Mouse (Mus musculus): Measurements from ENCODE around the gene Evl. TPM values are rescaled to one million over a fixed set of nuclear protein-coding genes. Genes with fewer than 3 reads are reported as not detected.

The Evl gene
- polyA plus RNA-seq, 1 experiment from 2014 or later, result 232 TPM

DNA sequence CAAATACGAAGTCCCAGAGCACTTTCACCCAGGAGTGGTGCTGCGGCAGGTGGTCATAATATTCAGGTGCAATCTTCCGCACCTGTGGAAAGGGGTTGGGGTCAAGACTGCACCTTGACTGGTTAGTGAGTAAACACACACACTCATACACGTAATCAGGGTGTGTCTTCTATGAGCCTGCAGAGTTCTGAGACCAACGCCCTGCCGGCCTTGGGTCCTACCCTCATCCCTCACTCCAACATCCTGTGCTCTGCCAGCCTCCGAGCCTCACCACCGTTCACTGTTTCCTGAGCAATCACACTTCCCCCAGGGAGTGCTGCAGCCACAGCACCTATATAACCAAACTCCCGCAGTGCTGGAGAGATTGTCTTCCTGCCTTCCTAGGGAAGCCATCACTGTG, 136.0 kb downstream of the Evl start:
- Histone ChIP-seq H3K4me3 (ENCODE audit: low read depth, low read length) (no peak overlapping the region), H3K4me1 (ENCODE audit: control insufficient read depth, insufficient read depth, low read length) (no peaks in the 10 kb centered on the region), H3K36me3 (ENCODE audit: control insufficient read depth, insufficient read depth, low read length) (peaks cover 43% of the 10 kb centered on the region), H3K9me3 (replicated peaks; ENCODE audit: control insufficient read depth, low read length) (no peaks in the 10 kb centered on the region), H3K27me3 (replicated peaks; ENCODE audit: control insufficient read depth, insufficient read depth, low read length) (no peaks in the 10 kb centered on the region), H3K9ac (ENCODE audit: low read length) (no peak overlapping the region), H3K27ac (ENCODE audit: low read depth, low read length) (no peak overlapping the region), H3K4me2 (ENCODE audit: low read length) (no peak overlapping the region)
- 83% methylated on average over 9 of the region's 9 CpGs for WGBS
- DNase-seq (ENCODE audit: low spot score) (no peak), ATAC-seq (no peak)

DNA sequence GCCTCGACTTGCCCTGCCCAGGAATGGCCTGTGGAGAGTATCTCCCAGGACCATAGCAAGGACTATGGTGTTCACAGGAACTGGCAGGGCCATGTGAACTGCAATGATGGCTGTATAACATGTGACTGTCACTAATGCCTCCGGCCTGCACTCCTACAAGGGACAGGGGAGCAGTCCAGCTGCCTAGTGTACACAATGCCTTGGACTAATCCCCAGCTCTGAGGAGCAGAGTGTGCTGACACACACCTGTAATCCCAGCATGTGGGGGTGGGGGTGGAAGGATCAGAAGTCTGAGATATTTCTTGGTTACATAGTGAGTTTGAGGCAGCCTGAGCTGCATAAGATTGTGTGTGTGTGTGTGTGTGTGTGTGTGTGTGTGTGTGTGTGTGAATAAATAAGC, 139.1 kb downstream of the Evl start:
- H3K4me3 ChIP-seq (ENCODE audit: low read depth, low read length), result no peak overlapping the region
- no peak overlapping the region for H3K27ac ChIP-seq (ENCODE audit: low read depth, low read length)
- no peaks in the 10 kb centered on the region for H3K27me3 ChIP-seq (replicated peaks; ENCODE audit: control insufficient read depth, insufficient read depth, low read length)
- H3K9ac ChIP-seq (ENCODE audit: low read length), result no peak overlapping the region
- DNase-seq (ENCODE audit: low spot score) (no peak), ATAC-seq (no peak; the same call in 1 of the 2 replicates)
- peaks cover 13% of the 10 kb centered on the region for H3K36me3 ChIP-seq (ENCODE audit: control insufficient read depth, insufficient read depth, low read length)
- H3K9me3 ChIP-seq (replicated peaks; ENCODE audit: control insufficient read depth, low read length), result no peaks in the 10 kb centered on the region
- 79% methylated on average over 2 of the region's 2 CpGs for WGBS
- no peak overlapping the region for H3K4me2 ChIP-seq (ENCODE audit: low read length)
- H3K4me1 ChIP-seq (ENCODE audit: control insufficient read depth, insufficient read depth, low read length), result no peaks in the 10 kb centered on the region

DNA sequence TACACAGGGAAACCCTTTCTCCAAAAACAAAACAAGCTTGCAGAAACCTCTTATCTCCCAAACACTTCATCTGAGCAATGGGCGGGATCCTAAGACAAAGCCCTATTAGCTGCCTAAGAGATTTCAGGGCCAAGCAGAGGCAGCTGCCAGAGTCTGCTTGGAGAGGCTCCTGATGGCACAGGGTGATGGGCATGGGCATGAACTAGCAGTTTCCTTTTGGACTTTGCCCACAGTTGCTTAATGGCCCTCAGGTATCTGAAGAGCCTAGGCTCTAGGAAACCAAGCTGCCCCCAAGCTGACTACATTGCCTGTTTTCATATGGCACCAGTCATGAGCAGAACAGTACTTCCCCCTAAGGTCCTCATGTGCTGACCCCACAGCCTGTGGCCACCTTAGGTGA, 139.7 kb downstream of the Evl start:
- no peak overlapping the region for H3K4me3 ChIP-seq (ENCODE audit: low read depth, low read length)
- H3K36me3 ChIP-seq (ENCODE audit: control insufficient read depth, insufficient read depth, low read length), result peaks cover 8% of the 10 kb centered on the region; the same call in 1 of the 2 replicates
- H3K27ac ChIP-seq (ENCODE audit: low read depth, low read length), result no peak overlapping the region
- no peaks in the 10 kb centered on the region for H3K4me1 ChIP-seq (ENCODE audit: control insufficient read depth, insufficient read depth, low read length)
- H3K27me3 ChIP-seq (replicated peaks; ENCODE audit: control insufficient read depth, insufficient read depth, low read length), result no peaks in the 10 kb centered on the region
- no peak overlapping the region for H3K9ac ChIP-seq (ENCODE audit: low read length)
- DNase-seq (ENCODE audit: low spot score) (no peak), ATAC-seq (no peak)
- no peak overlapping the region for H3K4me2 ChIP-seq (ENCODE audit: low read length)
- H3K9me3 ChIP-seq (replicated peaks; ENCODE audit: control insufficient read depth, low read length), result no peaks in the 10 kb centered on the region
- WGBS, result 96% methylated on average over 1 of the region's 1 CpGs

DNA sequence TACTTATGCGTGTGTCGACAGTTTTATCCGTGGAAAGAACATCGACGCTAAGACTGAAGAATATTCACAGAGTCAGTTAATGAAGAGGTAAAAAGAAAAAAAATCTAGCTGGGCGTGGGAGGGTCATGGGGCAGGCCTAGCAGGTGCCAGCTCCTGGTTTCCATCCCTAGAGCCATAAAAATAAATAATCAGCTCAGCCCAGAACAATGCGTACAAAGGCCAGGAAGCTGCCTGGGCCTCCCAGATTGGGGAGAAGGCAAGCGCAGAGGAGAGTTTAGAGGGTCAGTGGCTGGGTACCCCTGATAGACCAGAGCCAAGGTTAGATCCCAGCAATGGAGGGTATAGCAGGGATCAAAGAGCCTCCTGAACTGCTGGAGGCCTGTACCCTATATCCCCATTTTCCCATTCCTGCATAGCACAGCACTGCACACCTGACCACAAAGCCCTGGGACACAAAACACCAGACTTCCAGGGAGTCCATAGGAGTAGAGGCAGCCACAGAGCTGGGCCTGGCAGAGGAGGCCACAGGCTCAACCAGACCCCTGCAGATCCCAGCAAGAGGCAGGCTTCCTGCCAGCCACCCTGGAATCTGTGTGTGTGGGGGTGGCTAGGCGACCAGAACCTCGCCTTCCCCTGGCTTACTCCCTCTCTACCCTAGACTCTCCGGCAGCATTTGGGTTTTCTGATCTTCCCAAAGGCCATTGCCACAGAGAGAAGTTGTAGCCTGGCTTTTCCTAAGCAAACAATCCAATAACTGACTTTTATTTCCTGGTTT, 144.4 kb downstream of the Evl start:
- no peak overlapping the region for H3K9ac ChIP-seq (ENCODE audit: low read length)
- H3K36me3 ChIP-seq (ENCODE audit: control insufficient read depth, insufficient read depth, low read length), result no peaks in the 10 kb centered on the region
- no peaks in the 10 kb centered on the region for H3K9me3 ChIP-seq (replicated peaks; ENCODE audit: control insufficient read depth, low read length)
- peaks cover 27% of the 10 kb centered on the region for H3K27me3 ChIP-seq (replicated peaks; ENCODE audit: control insufficient read depth, insufficient read depth, low read length)
- 83% methylated on average over 11 of the region's 11 CpGs for WGBS
- no peak for ATAC-seq
- no peak overlapping the region for H3K4me3 ChIP-seq (ENCODE audit: low read depth, low read length)
- DNase-seq (ENCODE audit: low spot score), result no peak
- H3K4me1 ChIP-seq (ENCODE audit: control insufficient read depth, insufficient read depth, low read length), result no peaks in the 10 kb centered on the region
- H3K27ac ChIP-seq (ENCODE audit: low read depth, low read length), result no peak overlapping the region
- no peak overlapping the region for H3K4me2 ChIP-seq (ENCODE audit: low read length)

DNA sequence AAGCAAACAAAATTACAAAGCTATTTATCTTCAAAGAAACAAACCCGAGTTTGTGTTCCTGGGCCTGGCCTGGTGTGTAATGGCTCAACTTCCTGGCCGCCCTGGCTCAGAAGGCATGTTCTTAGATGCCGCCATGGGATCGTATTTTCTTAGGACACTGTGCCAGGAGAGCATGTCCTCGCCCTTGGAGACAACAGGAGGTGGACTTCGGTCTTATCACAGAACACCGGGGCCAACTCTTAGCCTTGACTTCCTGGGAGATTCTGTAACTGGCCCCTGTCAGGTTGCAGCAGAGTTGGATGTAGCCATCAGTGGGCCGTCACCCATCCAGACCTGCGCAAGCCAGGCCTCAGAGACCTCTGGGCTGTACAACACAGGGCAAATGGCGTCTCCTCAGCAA, 145.1 kb downstream of the Evl start:
- DNase-seq (ENCODE audit: low spot score) (no peak), ATAC-seq (no peak)
- Histone ChIP-seq H3K27me3 (replicated peaks; ENCODE audit: control insufficient read depth, insufficient read depth, low read length) (peaks cover 27% of the 10 kb centered on the region), H3K9me3 (replicated peaks; ENCODE audit: control insufficient read depth, low read length) (no peaks in the 10 kb centered on the region), H3K4me3 (ENCODE audit: low read depth, low read length) (no peak overlapping the region), H3K27ac (ENCODE audit: low read depth, low read length) (no peak overlapping the region), H3K36me3 (ENCODE audit: control insufficient read depth, insufficient read depth, low read length) (no peaks in the 10 kb centered on the region), H3K4me2 (ENCODE audit: low read length) (no peak overlapping the region), H3K9ac (ENCODE audit: low read length) (no peak overlapping the region), H3K4me1 (ENCODE audit: control insufficient read depth, insufficient read depth, low read length) (no peaks in the 10 kb centered on the region)
- WGBS, result 85% methylated on average over 10 of the region's 10 CpGs

GRCm38 (mm10) chr12:108700037-108700436, 145.5 kb downstream of the Evl start:
- DNase-seq (ENCODE audit: low spot score) (no peak), ATAC-seq (no peak)
- Histone ChIP-seq H3K27me3 (replicated peaks; ENCODE audit: control insufficient read depth, insufficient read depth, low read length) (peaks cover 27% of the 10 kb centered on the region), H3K27ac (ENCODE audit: low read depth, low read length) (no peak overlapping the region), H3K9ac (ENCODE audit: low read length) (no peak overlapping the region), H3K9me3 (replicated peaks; ENCODE audit: control insufficient read depth, low read length) (no peaks in the 10 kb centered on the region), H3K4me3 (ENCODE audit: low read depth, low read length) (no peak overlapping the region), H3K4me2 (ENCODE audit: low read length) (no peak overlapping the region), H3K36me3 (ENCODE audit: control insufficient read depth, insufficient read depth, low read length) (no peaks in the 10 kb centered on the region), H3K4me1 (ENCODE audit: control insufficient read depth, insufficient read depth, low read length) (no peaks in the 10 kb centered on the region)
- WGBS, result 84% methylated on average over 5 of the region's 5 CpGs

DNA sequence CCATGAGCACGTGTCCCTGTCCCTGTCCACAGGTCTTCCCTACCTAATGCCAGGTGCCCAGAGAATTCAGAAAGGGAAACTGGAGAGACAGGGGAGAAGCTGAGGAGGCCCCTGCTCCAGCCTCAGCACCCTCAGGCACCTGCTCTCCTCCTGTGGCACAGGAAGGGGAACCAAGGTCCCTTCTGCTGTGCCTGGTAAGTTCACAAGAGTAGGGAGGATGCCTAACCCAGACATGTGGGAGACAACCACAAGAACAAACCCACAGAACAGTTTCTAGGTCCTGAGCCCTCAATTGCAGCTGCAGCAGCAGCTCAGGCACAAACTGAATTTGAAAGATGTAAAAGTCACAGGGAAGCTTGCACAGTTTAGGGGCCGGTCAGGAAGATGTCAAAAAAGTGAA, 146.7 kb downstream of the Evl start:
- no peak overlapping the region for H3K27ac ChIP-seq (ENCODE audit: low read depth, low read length)
- no peak for ATAC-seq
- WGBS, result 64% methylated on average over 2 of the region's 2 CpGs
- H3K4me2 ChIP-seq (ENCODE audit: low read length), result no peak overlapping the region
- H3K4me3 ChIP-seq (ENCODE audit: low read depth, low read length), result no peak overlapping the region
- H3K9me3 ChIP-seq (replicated peaks; ENCODE audit: control insufficient read depth, low read length), result no peaks in the 10 kb centered on the region
- no peak overlapping the region for H3K9ac ChIP-seq (ENCODE audit: low read length)
- H3K36me3 ChIP-seq (ENCODE audit: control insufficient read depth, insufficient read depth, low read length), result no peaks in the 10 kb centered on the region
- H3K4me1 ChIP-seq (ENCODE audit: control insufficient read depth, insufficient read depth, low read length), result no peaks in the 10 kb centered on the region
- no peak for DNase-seq (ENCODE audit: low spot score)
- H3K27me3 ChIP-seq (replicated peaks; ENCODE audit: control insufficient read depth, insufficient read depth, low read length), result peaks cover 27% of the 10 kb centered on the region

GRCm38 (mm10) chr12:108702185-108702584, 147.7 kb downstream of the Evl start, which contains the start of gene Degs2:
Gene Degs2, minus strand, starts transcription at chr12:108702315.
- peak within 1 kb of the TSS; percentile 23 for H3K4me2 ChIP-seq (ENCODE audit: low read length)
- ATAC-seq, result no peak
- no peak for DNase-seq (ENCODE audit: low spot score)
- no peaks in the 10 kb centered on the region for H3K36me3 ChIP-seq (ENCODE audit: control insufficient read depth, insufficient read depth, low read length)
- no peak within 1 kb of the TSS for H3K27ac ChIP-seq (ENCODE audit: low read depth, low read length)
- no peaks in the 10 kb centered on the region for H3K9me3 ChIP-seq (replicated peaks; ENCODE audit: control insufficient read depth, low read length)
- WGBS, result 1% methylated on average over 32 of the region's 32 CpGs
- peak within 1 kb of the TSS; percentile 3; the same call in 1 of the 2 replicates for H3K4me3 ChIP-seq (ENCODE audit: low read depth, low read length)
- peaks cover 27% of the 10 kb centered on the region for H3K27me3 ChIP-seq (replicated peaks; ENCODE audit: control insufficient read depth, insufficient read depth, low read length)
- H3K9ac ChIP-seq (ENCODE audit: low read length), result no peak within 1 kb of the TSS
- no peaks in the 10 kb centered on the region for H3K4me1 ChIP-seq (ENCODE audit: control insufficient read depth, insufficient read depth, low read length)

DNA sequence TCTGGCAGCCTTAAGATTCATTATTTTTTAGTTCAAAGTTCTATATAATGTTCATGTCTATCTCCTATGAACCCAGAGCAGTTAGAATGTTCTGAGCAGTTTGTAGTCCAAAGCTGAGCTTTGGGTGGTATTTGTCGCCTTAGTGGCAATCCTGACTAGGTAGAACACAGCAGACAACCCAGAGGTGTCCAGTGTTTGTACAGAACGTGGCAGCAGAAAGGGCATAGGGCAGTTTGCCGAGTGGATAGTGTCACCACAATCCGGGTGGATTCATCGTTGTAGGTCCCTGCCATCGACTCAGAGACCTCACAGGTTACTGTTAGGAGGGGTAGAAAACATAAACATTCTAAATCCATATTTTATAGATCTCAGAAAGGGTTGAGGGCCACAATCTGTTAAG, 151.0 kb downstream of the Evl start:
- peaks cover 23% of the 10 kb centered on the region for H3K27me3 ChIP-seq (replicated peaks; ENCODE audit: control insufficient read depth, insufficient read depth, low read length)
- no peak overlapping the region for H3K4me2 ChIP-seq (ENCODE audit: low read length)
- no peaks in the 10 kb centered on the region for H3K9me3 ChIP-seq (replicated peaks; ENCODE audit: control insufficient read depth, low read length)
- ATAC-seq (no peak), DNase-seq (ENCODE audit: low spot score) (no peak)
- no peak overlapping the region for H3K27ac ChIP-seq (ENCODE audit: low read depth, low read length)
- H3K36me3 ChIP-seq (ENCODE audit: control insufficient read depth, insufficient read depth, low read length), result no peaks in the 10 kb centered on the region
- 87% methylated on average over 6 of the region's 6 CpGs for WGBS
- H3K9ac ChIP-seq (ENCODE audit: low read length), result no peak overlapping the region
- no peaks in the 10 kb centered on the region for H3K4me1 ChIP-seq (ENCODE audit: control insufficient read depth, insufficient read depth, low read length)
- no peak overlapping the region for H3K4me3 ChIP-seq (ENCODE audit: low read depth, low read length)
